ENCODE assay signal across 13 mouse cellular contexts in genomic region chr14:99687062-99687806, GRCm38 (mm10).
"Had no signal": no experiment of that assay in that cellular context is flagged by ENCODE, and none has a peak within 500 bp of the region (broad histone marks: within the 10 kb centered on the region; RNA-seq: fewer than 3 reads in every experiment).

No protein-coding gene starts in this region.

- ATAC-seq: midbrain, embryonic 16.5 days had no signal

- DNase-seq: lung, adult 18-20 months; lung, embryonic 14.5 days; lung, postnatal 10 days; lung, postnatal 4 days; midbrain, embryonic 14.5 days; retina, postnatal 1 day; right cerebral cortex, adult 18-20 months; right cerebral cortex, postnatal 14 days; spleen, adult 18-20 months; thymus, adult 2 months; thymus, postnatal 25 days; thymus, postnatal 4 days had no signal
